Mouse (Mus musculus): ENCODE measurements around the gene Nsmce4a.

- TF ChIP-seq CTCF (IDR thresholded peaks at IDR 0.05; ENCODE audit: control insufficient read depth, insufficient read depth, insufficient read length) (no peak), MAX (IDR thresholded peaks at IDR 0.05) (no peak), MYOG (IDR thresholded peaks at IDR 0.05; ENCODE audit: control insufficient read depth, extremely low read depth, insufficient read length) (no peak)
Observed at GRCm38 (mm10) chr7:130520812-130521422, 52.0 kb downstream of the Nsmce4a start.
